Mouse (Mus musculus) megakaryocyte, embryonic 14.5 days (primary cell): ENCODE measurements around the gene Dclk1. TPM values are rescaled to one million over a fixed set of nuclear protein-coding genes. Genes with fewer than 3 reads are reported as not detected.

ENCODE experiments used
- H3K27me3 ChIP-seq: replicated peaks from 2 replicates; pipeline ENCODE3; 2012; ENCODE audit warnings: inconsistent platforms
- H3K36me3 ChIP-seq: replicated peaks from 2 replicates; pipeline ENCODE3; 2012; ENCODE audit warnings: low read length, inconsistent platforms, mixed read lengths
- H3K4me1 ChIP-seq: 2 replicates; pipeline ENCODE4 v1.6.1; 2012; ENCODE audit warnings: inconsistent platforms
- H3K4me3 ChIP-seq: replicated peaks from 2 replicates; pipeline ENCODE3; 2012; ENCODE audit warnings: moderate library complexity, mild to moderate bottlenecking, inconsistent platforms
- H3K9me3 ChIP-seq: 2 replicates; pipeline ENCODE4 v1.6.1; 2012; ENCODE audit warnings: inconsistent platforms
- FLI1 ChIP-seq: IDR thresholded peaks from 2 replicates; pipeline ENCODE4 v1.6.1; 2012; ENCODE audit warnings: low read length, inconsistent platforms, mixed read lengths
- GATA1 ChIP-seq: IDR thresholded peaks from 3 replicates; pipeline ENCODE4 v1.6.1; 2012; ENCODE audit warnings: mixed read lengths, low read length, inconsistent platforms, borderline replicate concordance
- polyA plus RNA-seq: library from polyadenylated mRNA; stranded (reverse); fragments of >175 nt; gene quantifications from 2 replicates; pipeline ENCODE4 v1.2.3, GENCODE M21; 2012; ENCODE audit warnings: low replicate concordance; ENCODE audit not compliant: insufficient read depth

Gene Dclk1
- polyA plus RNA-seq, 1 experiment: not detected

- 0 out of 2 replicates have a peak, but pooled peaks cover 2% of the 10 kb centered on the region for H3K9me3 ChIP-seq
- peaks cover 19% of the 10 kb centered on the region for H3K27me3 ChIP-seq
- TF ChIP-seq FLI1 (no peak), GATA1 (no peak)
- H3K4me1 ChIP-seq: peaks cover 28% of the 10 kb centered on the region
- no peak overlapping the region for H3K4me3 ChIP-seq
- no peaks in the 10 kb centered on the region for H3K36me3 ChIP-seq
Observed at GRCm38 (mm10) chr3:55587434-55587971, 345.3 kb downstream of the Dclk1 start.

GRCm38 (mm10) chr3:55587972-55588946, 346.1 kb downstream of the Dclk1 start:
- TF ChIP-seq GATA1 (no peak), FLI1 (no peak)
- H3K4me1 ChIP-seq: peaks cover 35% of the 10 kb centered on the region
- H3K4me3 ChIP-seq: no peak overlapping the region
- 0 out of 2 replicates have a peak, but pooled peaks cover 2% of the 10 kb centered on the region for H3K9me3 ChIP-seq
- peaks cover 19% of the 10 kb centered on the region for H3K27me3 ChIP-seq
- no peaks in the 10 kb centered on the region for H3K36me3 ChIP-seq

Other genes with a start within 250 kb of the Dclk1 start
- not detected in 2 replicates for gene Ccna1, start 186.9 kb upstream of the Dclk1 start, polyA plus RNA-seq
- 2.8 and 3.4 TPM in 2 replicates for gene Spg20, start 130.3 kb upstream of the Dclk1 start, polyA plus RNA-seq
- not detected in 2 replicates for gene Ccdc169, start 105.0 kb upstream of the Dclk1 start, polyA plus RNA-seq
- not detected in 2 replicates for gene Sohlh2, start 60.3 kb upstream of the Dclk1 start, polyA plus RNA-seq
- not detected in 2 replicates for gene Gm21954, start 229.8 kb downstream of the Dclk1 start, polyA plus RNA-seq